Mouse (Mus musculus): Measurements from ENCODE around the gene 4933421I07Rik.

DNA sequence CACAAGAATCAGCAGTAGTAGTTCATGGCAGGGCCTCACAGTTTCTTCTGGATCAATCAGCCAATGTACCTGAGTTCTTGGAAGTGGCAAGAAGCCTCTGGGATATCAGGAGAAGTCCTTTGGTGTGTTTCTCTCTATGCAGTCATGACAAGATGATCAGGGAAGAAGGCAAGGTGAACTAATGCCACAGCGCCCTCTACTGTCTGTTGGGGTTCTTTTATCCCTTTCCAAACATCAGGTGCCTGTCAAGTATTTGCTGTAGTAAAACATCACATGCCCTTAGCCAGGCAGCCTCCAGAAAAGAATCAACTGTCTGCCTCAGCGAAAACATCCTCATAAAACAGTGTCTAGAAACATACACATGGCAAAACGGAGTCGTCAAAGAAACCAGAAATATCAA lies 6.7 kb upstream of the 4933421I07Rik start:
- no peak for TF ChIP-seq CTCF (IDR thresholded peaks at IDR 0.05; ENCODE audit: low read depth, low read length)
- TF ChIP-seq GATA1 (IDR thresholded peaks at IDR 0.05; ENCODE audit: borderline replicate concordance, low read length), result no peak
